Mouse (Mus musculus) embryonic facial prominence, embryonic 11.5 days (tissue): Measurements from ENCODE around the gene Casz1. TPM values are rescaled to one million over a fixed set of nuclear protein-coding genes. Genes with fewer than 3 reads are reported as not detected.

Source experiments
- ATAC-seq: fragments of 200-750 bp; cut with Nextera tagmentation; replicated peaks from 2 replicates; pipeline ENCODE4 v1.8.0; 2017; ENCODE audit warnings: low read depth; ENCODE audit not compliant: insufficient number of reproducible peaks, low FRiP score, low TSS enrichment
- DNase-seq: peaks from one replicate; pipeline ENCODE4 v3.0.0-alpha.2; 2015; ENCODE audit warnings: low spot score
- H3K27ac ChIP-seq: fragments of 300-500 bp; sonication (generic); replicated peaks from 2 replicates; pipeline ENCODE4 v1.5.1; 2014; ENCODE audit warnings: mild to moderate bottlenecking, low read depth, low read length, control low read depth
- H3K27me3 ChIP-seq: fragments of 300-500 bp; sonication (generic); 2 replicates; pipeline ENCODE4 v1.6.1; 2014; ENCODE audit warnings: mild to moderate bottlenecking, low read length, moderate library complexity, mixed read lengths; ENCODE audit not compliant: control insufficient read depth, insufficient read depth
- H3K36me3 ChIP-seq: fragments of 300-500 bp; sonication (generic); replicated peaks from 2 replicates; pipeline ENCODE4 v1.6.1; 2014; ENCODE audit warnings: low read depth, mild to moderate bottlenecking, low read length, moderate library complexity, mixed read lengths; ENCODE audit not compliant: control insufficient read depth, insufficient read depth
- H3K4me1 ChIP-seq: fragments of 300-500 bp; sonication (generic); 2 replicates; pipeline ENCODE4 v1.6.1; 2014; ENCODE audit warnings: low read length, mixed read lengths; ENCODE audit not compliant: control insufficient read depth, insufficient read depth
- H3K4me2 ChIP-seq: fragments of 300-500 bp; sonication (generic); 2 replicates; pipeline ENCODE4 v1.6.1; 2014; ENCODE audit warnings: low read depth, mild to moderate bottlenecking, control low read depth, low read length, moderate library complexity
- H3K4me3 ChIP-seq: fragments of 300-500 bp; sonication (generic); 2 replicates; pipeline ENCODE4 v1.5.1; 2014; ENCODE audit warnings: low read depth, low read length, control low read depth
- H3K9ac ChIP-seq: fragments of 300-500 bp; sonication (generic); replicated peaks from 2 replicates; pipeline ENCODE4 v1.6.1; 2014; ENCODE audit warnings: mild to moderate bottlenecking, control low read depth, low read length
- H3K9me3 ChIP-seq: fragments of 300-500 bp; sonication (generic); replicated peaks from 2 replicates; pipeline ENCODE4 v1.6.1; 2016; ENCODE audit warnings: mild to moderate bottlenecking, low read length, inconsistent platforms, mixed read lengths; ENCODE audit not compliant: control insufficient read depth
- WGBS: fragments of 180-500 bp; shearing (Covaris S2); extraction: QIAGEN DNeasy Blood & Tissue Kit; methylation state at CpG from one replicate; pipeline ENCODE4 v1.1.7; 2014; 5-methylcytosine and 5-hydroxymethylcytosine counted together
- polyA plus RNA-seq: library from polyadenylated mRNA; unstranded; fragments of >200 nt; fragmentation: Nextera tagmentation; extraction: Ambion mirVana; gene quantifications from 2 replicates; pipeline ENCODE4 v1.2.1, GENCODE M21; 2014

Gene Casz1
- polyA plus RNA-seq, 1 experiment from 2014 or later, result 1.1 TPM

DNA sequence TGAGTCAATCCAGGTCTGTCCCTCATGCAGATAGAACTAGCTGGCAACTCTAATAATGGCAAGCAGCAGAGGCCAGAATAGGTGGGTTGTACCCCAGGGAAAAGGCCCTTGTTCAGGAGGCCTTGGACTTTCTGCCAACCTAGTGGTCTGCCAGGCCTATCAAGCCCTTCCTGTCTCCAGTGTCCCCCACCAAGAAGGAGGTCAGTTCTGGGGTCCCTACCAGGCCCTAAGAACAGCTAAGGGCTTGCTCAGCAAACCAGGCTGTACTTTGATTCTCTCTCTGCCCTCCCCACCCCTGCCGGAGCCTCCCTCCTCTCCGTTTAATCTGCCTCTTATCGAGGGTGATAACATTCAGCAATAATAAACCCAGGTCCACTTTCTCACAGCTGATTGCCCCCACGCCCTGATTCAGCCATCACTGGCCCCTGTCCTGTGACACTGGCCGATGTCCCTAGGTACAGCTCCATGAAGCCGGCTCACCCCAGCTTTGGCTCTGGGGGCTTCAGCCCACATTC lies 19.1 kb upstream of the Casz1 start:
- DNase-seq, result no peak
- H3K27ac ChIP-seq, result no peak overlapping the region
- whole genome bisulfite sequencing, result 90% methylated on average over 6 of the region's 6 CpGs
- ATAC-seq, result no peak
- H3K4me3 ChIP-seq, result no peak overlapping the region
- no peak overlapping the region for H3K4me2 ChIP-seq
- H3K9me3 ChIP-seq, result no peaks in the 10 kb centered on the region
- no peak overlapping the region for H3K9ac ChIP-seq
- no peaks in the 10 kb centered on the region for H3K36me3 ChIP-seq
- H3K4me1 ChIP-seq, result no peaks in the 10 kb centered on the region
- H3K27me3 ChIP-seq, result no peaks in the 10 kb centered on the region; the same call in 1 of the 2 replicates

GRCm38 (mm10) chr4:148785995-148786394 lies 18.2 kb upstream of the Casz1 start:
- DNase-seq (no peak), ATAC-seq (no peak)
- 67% methylated on average over 8 of the region's 8 CpGs for WGBS
- Histone ChIP-seq H3K9ac (no peak overlapping the region), H3K36me3 (no peaks in the 10 kb centered on the region), H3K4me1 (no peaks in the 10 kb centered on the region), H3K27me3 (no peaks in the 10 kb centered on the region; the same call in 1 of the 2 replicates), H3K4me3 (no peak overlapping the region), H3K9me3 (no peaks in the 10 kb centered on the region), H3K4me2 (no peak overlapping the region), H3K27ac (no peak overlapping the region)

DNA sequence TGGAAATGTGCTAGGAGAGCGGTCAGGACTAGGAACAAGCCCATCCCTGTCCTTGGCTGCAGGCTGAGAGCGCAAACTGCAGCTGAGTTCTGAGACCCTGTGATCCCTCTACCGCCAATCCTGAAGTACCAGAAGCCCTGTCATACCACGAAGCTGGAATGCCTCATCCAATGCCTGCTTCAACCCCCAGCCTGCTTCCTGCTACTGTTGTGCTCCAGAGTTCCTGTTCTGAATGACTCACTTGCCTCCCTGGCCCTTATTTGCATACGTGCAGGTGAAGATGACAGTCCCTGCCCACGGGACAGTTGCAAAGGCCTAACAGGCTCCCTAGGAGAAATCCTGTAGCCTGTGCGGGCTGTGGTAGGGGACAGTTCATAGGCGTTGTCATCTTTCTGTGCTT lies 13.3 kb upstream of the Casz1 start:
- H3K4me3 ChIP-seq, result no peak overlapping the region
- H3K4me2 ChIP-seq, result no peak overlapping the region
- DNase-seq (no peak), ATAC-seq (no peak)
- no peak overlapping the region for H3K27ac ChIP-seq
- no peaks in the 10 kb centered on the region for H3K36me3 ChIP-seq
- no peak overlapping the region for H3K9ac ChIP-seq
- no peaks in the 10 kb centered on the region for H3K4me1 ChIP-seq
- H3K27me3 ChIP-seq, result no peaks in the 10 kb centered on the region
- no peaks in the 10 kb centered on the region for H3K9me3 ChIP-seq
- WGBS, result 74% methylated on average over 8 of the region's 8 CpGs

DNA sequence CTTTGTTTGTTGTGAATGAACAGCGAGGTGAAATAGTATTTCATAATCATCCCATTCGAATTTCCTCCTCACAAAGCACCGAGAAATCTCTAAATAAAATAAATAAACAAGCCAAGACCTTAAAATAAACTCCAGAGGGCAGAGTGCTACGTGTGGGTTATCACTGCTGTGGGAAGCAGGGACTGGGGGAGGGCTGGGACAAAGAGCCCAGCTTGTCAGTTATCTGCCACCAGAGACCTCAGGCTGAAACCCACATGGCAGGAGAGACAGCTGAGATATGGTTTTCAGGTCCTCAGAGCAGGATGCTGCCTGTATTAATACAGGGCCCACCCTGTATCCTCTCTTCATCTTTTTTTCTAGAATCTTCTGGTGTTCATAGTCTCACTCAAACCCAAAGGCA lies 9.2 kb upstream of the Casz1 start:
- no peak overlapping the region for H3K27ac ChIP-seq
- no peak overlapping the region for H3K4me3 ChIP-seq
- no peak overlapping the region for H3K4me2 ChIP-seq
- H3K9me3 ChIP-seq, result no peaks in the 10 kb centered on the region
- 34% methylated on average over 4 of the region's 4 CpGs for WGBS
- no peaks in the 10 kb centered on the region for H3K36me3 ChIP-seq
- ATAC-seq, result no peak
- no peak overlapping the region for H3K9ac ChIP-seq
- DNase-seq, result no peak
- no peaks in the 10 kb centered on the region for H3K27me3 ChIP-seq
- H3K4me1 ChIP-seq, result no peaks in the 10 kb centered on the region

DNA sequence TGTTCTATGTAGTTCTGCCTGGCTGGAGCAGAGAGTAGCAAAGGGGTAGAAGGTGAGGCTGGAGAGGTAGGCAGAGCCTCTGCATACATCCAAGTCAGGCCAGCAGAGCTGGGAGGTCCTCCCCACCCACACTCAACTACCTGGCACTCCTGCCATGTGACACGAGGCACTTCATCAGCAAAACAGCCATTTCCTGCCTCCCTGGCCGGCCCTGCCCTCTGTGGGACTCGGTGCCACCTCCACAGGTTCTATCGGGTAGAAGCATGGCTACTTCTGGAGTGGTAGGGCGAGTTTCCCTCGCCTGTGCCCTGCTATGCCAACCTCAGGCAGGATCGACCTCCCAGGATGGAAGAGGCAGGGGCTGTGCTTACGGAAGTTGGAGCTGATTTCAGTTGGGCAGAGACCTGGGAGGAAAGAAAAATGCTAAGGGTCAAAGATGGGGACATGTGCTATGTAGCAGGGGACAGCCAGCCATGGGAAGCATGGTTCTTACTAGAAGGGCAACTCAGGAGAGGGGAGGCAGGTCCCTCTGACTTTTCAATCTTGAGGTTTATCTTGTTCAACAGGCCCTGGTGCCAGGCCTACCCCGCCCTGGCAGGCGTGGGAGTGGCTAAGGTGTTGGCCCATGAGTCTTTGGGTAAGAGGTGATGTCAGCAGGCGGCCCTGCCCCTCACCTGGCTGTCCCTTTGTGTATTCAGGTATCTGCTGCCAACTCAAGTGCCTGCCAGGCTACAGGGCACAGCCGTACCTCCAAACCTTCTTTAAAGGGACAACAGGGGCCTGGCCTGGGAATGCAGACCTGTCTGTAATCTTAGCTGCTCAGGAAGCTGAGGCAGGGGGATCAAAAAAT lies 6.5 kb upstream of the Casz1 start:
- H3K9me3 ChIP-seq, result no peaks in the 10 kb centered on the region
- no peaks in the 10 kb centered on the region for H3K4me1 ChIP-seq
- ATAC-seq (no peak), DNase-seq (no peak)
- WGBS, result 72% methylated on average over 12 of the region's 12 CpGs
- no peaks in the 10 kb centered on the region for H3K36me3 ChIP-seq
- peaks cover 4% of the 10 kb centered on the region; the same call in 1 of the 2 replicates for H3K27me3 ChIP-seq
- no peak overlapping the region for H3K4me2 ChIP-seq
- H3K9ac ChIP-seq, result no peak overlapping the region
- no peak overlapping the region for H3K27ac ChIP-seq
- no peak overlapping the region for H3K4me3 ChIP-seq

DNA sequence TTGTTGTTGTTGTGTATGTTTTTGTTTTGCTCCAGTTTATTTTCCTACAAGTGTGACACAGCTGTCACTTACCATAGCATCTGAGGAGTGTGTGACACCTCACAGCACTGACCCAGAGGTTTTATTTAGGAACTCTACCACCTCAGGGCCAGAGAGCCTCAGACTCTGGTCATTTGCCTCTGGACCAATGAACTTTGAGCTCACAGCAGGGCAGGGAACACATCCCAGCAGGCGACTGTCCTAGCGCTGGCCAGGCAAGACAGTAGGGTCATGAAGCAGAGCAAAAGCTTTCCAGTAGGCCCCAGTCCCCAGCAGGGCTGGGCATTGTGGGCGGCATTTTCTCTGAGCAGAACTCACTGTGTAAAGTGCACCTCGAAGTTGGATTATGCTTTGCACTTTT lies 1.2 kb upstream of the Casz1 start:
- no peak overlapping the region for H3K9ac ChIP-seq
- peaks cover 27% of the 10 kb centered on the region for H3K27me3 ChIP-seq
- DNase-seq (no peak), ATAC-seq (no peak)
- H3K4me3 ChIP-seq, result no peak overlapping the region
- H3K4me1 ChIP-seq, result peaks cover 15% of the 10 kb centered on the region
- H3K36me3 ChIP-seq, result no peaks in the 10 kb centered on the region
- no peak overlapping the region for H3K27ac ChIP-seq
- H3K9me3 ChIP-seq, result no peaks in the 10 kb centered on the region
- H3K4me2 ChIP-seq, result no peak overlapping the region
- WGBS, result 12% methylated on average over 4 of the region's 4 CpGs

DNA sequence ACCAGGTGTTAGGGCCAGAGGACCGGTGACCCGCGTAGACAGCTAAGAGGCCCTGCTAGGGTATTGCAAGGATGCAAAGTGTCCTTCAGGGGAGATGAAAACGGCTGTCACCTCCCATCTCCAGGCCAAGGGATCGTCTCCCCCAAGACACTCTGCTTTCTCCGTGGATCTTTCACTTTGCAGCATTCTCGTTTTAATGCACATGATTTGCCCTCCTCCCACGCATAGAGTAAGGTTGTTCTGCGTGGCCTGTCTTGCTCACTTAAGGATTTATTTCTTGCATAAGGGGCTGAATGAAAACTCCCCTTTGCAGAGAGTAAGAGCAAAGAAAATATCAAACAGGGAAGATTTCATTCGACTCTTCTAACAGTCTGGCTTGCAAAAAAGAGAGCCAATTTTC lies 593 bp upstream of the Casz1 start:
- no peak for ATAC-seq
- H3K9me3 ChIP-seq, result no peaks in the 10 kb centered on the region
- WGBS, result 3% methylated on average over 10 of the region's 10 CpGs
- H3K9ac ChIP-seq, result no peak overlapping the region
- DNase-seq, result no peak
- H3K4me1 ChIP-seq, result peaks cover 15% of the 10 kb centered on the region
- H3K27me3 ChIP-seq, result peaks cover 29% of the 10 kb centered on the region
- H3K4me3 ChIP-seq, result peak overlapping the region; percentile 44
- H3K4me2 ChIP-seq, result peak overlapping the region; percentile 84
- H3K36me3 ChIP-seq, result no peaks in the 10 kb centered on the region
- H3K27ac ChIP-seq, result no peak overlapping the region

DNA sequence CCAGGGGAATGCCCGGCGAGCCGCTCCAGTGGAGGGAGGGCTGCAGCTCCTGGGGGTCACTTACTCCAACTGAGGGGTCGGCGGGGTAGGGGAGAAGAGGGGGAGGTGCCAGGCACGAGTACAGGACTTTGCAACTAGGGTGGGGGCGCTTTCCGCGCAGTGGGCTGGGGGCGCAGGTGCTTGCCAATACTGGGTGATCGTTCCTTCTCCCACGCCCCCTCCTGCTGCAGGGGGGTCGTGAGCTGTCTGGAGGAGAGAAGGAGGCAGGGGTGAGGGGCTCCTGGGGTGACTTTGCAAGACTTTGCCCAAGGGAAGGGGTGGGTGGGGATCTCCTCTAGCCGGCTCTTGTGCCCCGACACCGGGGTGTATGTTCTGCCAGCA lies 541 bp downstream of the Casz1 start:
- H3K4me1 ChIP-seq, result peaks cover 15% of the 10 kb centered on the region
- H3K4me3 ChIP-seq, result peak overlapping the region; percentile 44
- no peak for DNase-seq
- no peak for ATAC-seq
- H3K9me3 ChIP-seq, result no peaks in the 10 kb centered on the region
- H3K36me3 ChIP-seq, result no peaks in the 10 kb centered on the region
- peak overlapping the region; percentile 84 for H3K4me2 ChIP-seq
- WGBS, result 0% methylated on average over 16 of the region's 16 CpGs
- peaks cover 35% of the 10 kb centered on the region for H3K27me3 ChIP-seq
- no peak overlapping the region for H3K27ac ChIP-seq
- H3K9ac ChIP-seq, result peak overlapping the region; percentile 53
